In genomic region chr7:4546050-4546449, GRCm38 (mm10) we compare ENCODE assay signal across 9 mouse cellular contexts. TPM values are rescaled to one million over a fixed set of nuclear protein-coding genes. Genes with fewer than 3 reads are reported as not detected.
A peak's percentile ranks its signal among the peaks of the same experiment; 100 is the strongest.
DNase-seq lines count a peak whose midpoint lies in the region; ATAC-seq and TF ChIP-seq lines count a peak whose summit lies in the region.
"Had no signal": no experiment of that assay in that cellular context is flagged by ENCODE, and none has a peak within 500 bp of the region (broad histone marks: within the 10 kb centered on the region; RNA-seq: fewer than 3 reads in every experiment).

No protein-coding gene starts in this region.

- no peak for ATAC-seq in heart, embryonic 15.5 days (replicated peaks; ENCODE audit: insufficient number of reproducible peaks, insufficient read depth, low FRiP score, low read depth)
- ATAC-seq in heart, embryonic 12.5 days (ENCODE audit: insufficient number of reproducible peaks, low FRiP score): no peak
- ATAC-seq in limb, embryonic 11.5 days (ENCODE audit: insufficient number of reproducible peaks, low FRiP score, low TSS enrichment, low read depth): 0 out of 2 replicates have a peak, but pooled peaks have one; percentile 19
- ATAC-seq in stomach, embryonic 15.5 days (ENCODE audit: insufficient read depth, low FRiP score, low read depth): no peak

- H3K36me3 ChIP-seq in heart, embryonic 15.5 days: no peaks in the 10 kb centered on the region
- no peaks in the 10 kb centered on the region for H3K36me3 ChIP-seq in heart, embryonic 12.5 days
- no peaks in the 10 kb centered on the region for H3K36me3 ChIP-seq in testis, adult 2 months (ENCODE audit: control insufficient read depth, insufficient read depth, low read length)
- no peaks in the 10 kb centered on the region for H3K36me3 ChIP-seq in limb, embryonic 11.5 days (ENCODE audit: control insufficient read depth, insufficient read depth, low read length)
- no peaks in the 10 kb centered on the region for H3K36me3 ChIP-seq in stomach, embryonic 15.5 days

- WGBS in heart, embryonic 15.5 days: 69% methylated on average over 15 of the region's 15 CpGs
- 69% methylated on average over 15 of the region's 15 CpGs for WGBS in heart, embryonic 12.5 days
- WGBS in limb, embryonic 11.5 days: 73% methylated on average over 15 of the region's 15 CpGs
- WGBS in stomach, embryonic 15.5 days: 71% methylated on average over 15 of the region's 15 CpGs

- TF ChIP-seq POLR2A in testis, adult 2 months (IDR thresholded peaks at IDR 0.05; ENCODE audit: control insufficient read depth, low read depth, low read length): no peak

- peak overlapping the region; percentile 30 for H3K4me3 ChIP-seq in heart, embryonic 15.5 days
- H3K4me3 ChIP-seq in heart, embryonic 12.5 days: no peak overlapping the region
- H3K4me3 ChIP-seq in testis, adult 2 months (ENCODE audit: control insufficient read depth, low read depth, low read length): peak overlapping the region; percentile 32
- no peak overlapping the region; the same call in 1 of the 2 replicates for H3K4me3 ChIP-seq in limb, embryonic 11.5 days (ENCODE audit: low read depth, low read length)
- H3K4me3 ChIP-seq in stomach, embryonic 15.5 days (replicated peaks): no peak overlapping the region

- no peak overlapping the region for H3K27ac ChIP-seq in heart, embryonic 15.5 days
- H3K27ac ChIP-seq in heart, embryonic 12.5 days (ENCODE audit: poor library complexity, severe bottlenecking): no peak overlapping the region
- H3K27ac ChIP-seq in testis, adult 2 months (ENCODE audit: control insufficient read depth, insufficient read depth, low read depth, low read length): no peak overlapping the region
- no peak overlapping the region for H3K27ac ChIP-seq in limb, embryonic 11.5 days (replicated peaks; ENCODE audit: low read depth, low read length)
- no peak overlapping the region for H3K27ac ChIP-seq in stomach, embryonic 15.5 days
- H3K27ac ChIP-seq: macrophage had no signal

- no peak overlapping the region for H3K9ac ChIP-seq in heart, embryonic 15.5 days
- no peak overlapping the region for H3K9ac ChIP-seq in heart, embryonic 12.5 days
- H3K9ac ChIP-seq in limb, embryonic 11.5 days (ENCODE audit: low read length): no peak overlapping the region
- no peak overlapping the region for H3K9ac ChIP-seq in stomach, embryonic 15.5 days

- H3K27me3 ChIP-seq in heart, embryonic 15.5 days: peaks cover 26% of the 10 kb centered on the region
- H3K27me3 ChIP-seq in heart, embryonic 12.5 days (replicated peaks): peaks cover 45% of the 10 kb centered on the region
- no peaks in the 10 kb centered on the region for H3K27me3 ChIP-seq in testis, adult 2 months (ENCODE audit: control insufficient read depth, insufficient read depth, low read length)
- no peaks in the 10 kb centered on the region for H3K27me3 ChIP-seq in limb, embryonic 11.5 days (ENCODE audit: control insufficient read depth, insufficient read depth, low read length)
- 0 out of 2 replicates have a peak, but pooled peaks cover 4% of the 10 kb centered on the region for H3K27me3 ChIP-seq in stomach, embryonic 15.5 days (replicated peaks)

- DNase-seq in testis, postnatal 14 days (ENCODE audit: low spot score): no peak
- no peak for DNase-seq in limb, embryonic 11.5 days (ENCODE audit: low spot score)
- DNase-seq in adipocyte (ENCODE audit: low spot score): no peak
- no peak for DNase-seq in kidney, adult 8-10 months

- no peak for TF ChIP-seq CTCF in testis, adult 2 months (IDR thresholded peaks at IDR 0.05; ENCODE audit: control insufficient read depth, insufficient read depth, insufficient replicate concordance, low read depth, low read length)

- peak overlapping the region; percentile 64 for H3K4me2 ChIP-seq in heart, embryonic 15.5 days
- H3K4me2 ChIP-seq in heart, embryonic 12.5 days: no peak overlapping the region; the same call in 1 of the 2 replicates
- peak overlapping the region; percentile 56 for H3K4me2 ChIP-seq in limb, embryonic 11.5 days (ENCODE audit: low read depth, severe bottlenecking)
- H3K4me2 ChIP-seq in stomach, embryonic 15.5 days: peak overlapping the region; percentile 79; the same call in 1 of the 2 replicates

- H3K9me3 ChIP-seq in heart, embryonic 15.5 days (replicated peaks): no peaks in the 10 kb centered on the region
- H3K9me3 ChIP-seq in heart, embryonic 12.5 days (replicated peaks): no peaks in the 10 kb centered on the region
- no peaks in the 10 kb centered on the region for H3K9me3 ChIP-seq in limb, embryonic 11.5 days (ENCODE audit: control insufficient read depth, low read length)
- no peaks in the 10 kb centered on the region for H3K9me3 ChIP-seq in stomach, embryonic 15.5 days

- peaks cover 12% of the 10 kb centered on the region for H3K4me1 ChIP-seq in heart, embryonic 15.5 days (replicated peaks)
- H3K4me1 ChIP-seq in heart, embryonic 12.5 days (replicated peaks): peaks cover 15% of the 10 kb centered on the region
- H3K4me1 ChIP-seq in testis, adult 2 months (ENCODE audit: control insufficient read depth, insufficient read depth, low read length): peaks cover 33% of the 10 kb centered on the region
- 0 out of 2 replicates have a peak, but pooled peaks cover 6% of the 10 kb centered on the region for H3K4me1 ChIP-seq in limb, embryonic 11.5 days (ENCODE audit: control insufficient read depth, insufficient read depth, low read length)
- peaks cover 5% of the 10 kb centered on the region; the same call in 1 of the 2 replicates for H3K4me1 ChIP-seq in stomach, embryonic 15.5 days

RNA-seq across cellular contexts. Expression of gene Syt5, which starts 1.3 kb away (rescaled TPM):
- 1.3 and 2.0 TPM in 2 replicates for polyA plus RNA-seq in heart, embryonic 15.5 days (2015; fragmentation: Nextera tagmentation; extraction: Ambion mirVana)
- 1.4 and 1.6 TPM in 2 replicates for polyA plus RNA-seq in heart, embryonic 12.5 days (2016; fragmentation: Nextera tagmentation; extraction: Ambion mirVana)
- polyA plus RNA-seq in testis, adult 2 months (2012; rRNA removed): 4.5 TPM in 2 replicates
- 4.1 and 4.2 TPM in 2 replicates for polyA plus RNA-seq in limb, embryonic 11.5 days (2014; fragmentation: Nextera tagmentation; extraction: Ambion mirVana)
- 7.4 and 7.9 TPM in 2 replicates for polyA plus RNA-seq in stomach, embryonic 15.5 days (2015; fragmentation: Nextera tagmentation; extraction: Ambion mirVana)
- polyA plus RNA-seq: macrophage had no signal

RNA-seq across cellular contexts. Expression of gene Dnaaf3, which starts 13.8 kb away (rescaled TPM):
- polyA plus RNA-seq in heart, embryonic 15.5 days (2015; fragmentation: Nextera tagmentation; extraction: Ambion mirVana): 0.96 and 1.2 TPM in 2 replicates
- polyA plus RNA-seq in heart, embryonic 12.5 days (2016; fragmentation: Nextera tagmentation; extraction: Ambion mirVana): 0.54 and 0.83 TPM in 2 replicates
- 132 and 148 TPM in 2 replicates for polyA plus RNA-seq in testis, adult 2 months (2012; rRNA removed)
- 1.9 and 2.4 TPM in 2 replicates for polyA plus RNA-seq in limb, embryonic 11.5 days (2014; fragmentation: Nextera tagmentation; extraction: Ambion mirVana)
- 1.3 and 1.7 TPM in 2 replicates for polyA plus RNA-seq in stomach, embryonic 15.5 days (2015; fragmentation: Nextera tagmentation; extraction: Ambion mirVana)

RNA-seq across cellular contexts. Expression of gene Tnni3, which starts 22.0 kb away (rescaled TPM):
- 2,753 and 3,427 TPM in 2 replicates for polyA plus RNA-seq in heart, embryonic 15.5 days (2015; fragmentation: Nextera tagmentation; extraction: Ambion mirVana)
- 1,739 and 1,749 TPM in 2 replicates for polyA plus RNA-seq in heart, embryonic 12.5 days (2016; fragmentation: Nextera tagmentation; extraction: Ambion mirVana)
- polyA plus RNA-seq in testis, adult 2 months (2012; rRNA removed): 59.3 TPM in 2 replicates
- 3.2 and 5.3 TPM in 2 replicates for polyA plus RNA-seq in limb, embryonic 11.5 days (2014; fragmentation: Nextera tagmentation; extraction: Ambion mirVana)
- polyA plus RNA-seq in stomach, embryonic 15.5 days (2015; fragmentation: Nextera tagmentation; extraction: Ambion mirVana): 5.4 and 6.4 TPM in 2 replicates

RNA-seq across cellular contexts. Expression of gene Tnnt1, which starts 29.9 kb away (rescaled TPM):
- 255 and 278 TPM in 2 replicates for polyA plus RNA-seq in heart, embryonic 15.5 days (2015; fragmentation: Nextera tagmentation; extraction: Ambion mirVana)
- 543 and 550 TPM in 2 replicates for polyA plus RNA-seq in heart, embryonic 12.5 days (2016; fragmentation: Nextera tagmentation; extraction: Ambion mirVana)
- 0.62 and 0.77 TPM in 2 replicates for polyA plus RNA-seq in testis, adult 2 months (2012; rRNA removed)
- 59.4 and 64.7 TPM in 2 replicates for polyA plus RNA-seq in limb, embryonic 11.5 days (2014; fragmentation: Nextera tagmentation; extraction: Ambion mirVana)
- 25.5 and 33.1 TPM in 2 replicates for polyA plus RNA-seq in stomach, embryonic 15.5 days (2015; fragmentation: Nextera tagmentation; extraction: Ambion mirVana)

RNA-seq across cellular contexts. Expression of gene Ppp1r12c, which starts 44.6 kb away (rescaled TPM):
- 32.5 and 43.7 TPM in 2 replicates for polyA plus RNA-seq in heart, embryonic 15.5 days (2015; fragmentation: Nextera tagmentation; extraction: Ambion mirVana)
- polyA plus RNA-seq in heart, embryonic 12.5 days (2016; fragmentation: Nextera tagmentation; extraction: Ambion mirVana): 50.2 and 53.9 TPM in 2 replicates
- polyA plus RNA-seq in testis, adult 2 months (2012; rRNA removed): 48.5 and 51.6 TPM in 2 replicates
- 40.9 and 46.0 TPM in 2 replicates for polyA plus RNA-seq in limb, embryonic 11.5 days (2014; fragmentation: Nextera tagmentation; extraction: Ambion mirVana)
- polyA plus RNA-seq in stomach, embryonic 15.5 days (2015; fragmentation: Nextera tagmentation; extraction: Ambion mirVana): 51.7 and 53.6 TPM in 2 replicates

Comparison
In these comparisons a context has a peak if more than half of its experiments do, and no peak if none do; other contexts are left out.
1. H3K4me3 ChIP-seq: peak in heart, embryonic 15.5 days (single experiment) and testis, adult 2 months (single experiment); none in heart, embryonic 12.5 days (single experiment), limb, embryonic 11.5 days (single experiment) and stomach, embryonic 15.5 days (single experiment).
2. RNA of gene Dnaaf3, which starts 13.8 kb away (polyA plus RNA-seq): 132 to 148 TPM in testis, adult 2 months; 1.9 to 2.4 TPM in limb, embryonic 11.5 days, 1.3 to 1.7 TPM in stomach, embryonic 15.5 days, 0.96 to 1.2 TPM in heart, embryonic 15.5 days and 0.54 to 0.83 TPM in heart, embryonic 12.5 days; every median in the first group is over 10 times any median in the second.
3. RNA of gene Tnni3, which starts 22.0 kb away (polyA plus RNA-seq): 2,753 to 3,427 TPM in heart, embryonic 15.5 days and 1,739 to 1,749 TPM in heart, embryonic 12.5 days; 59.3 TPM in testis, adult 2 months, 5.4 to 6.4 TPM in stomach, embryonic 15.5 days and 3.2 to 5.3 TPM in limb, embryonic 11.5 days; every median in the first group is over 10 times any median in the second.